Mouse (Mus musculus): Measurements from ENCODE around the gene Chchd10. TPM values are rescaled to one million over a fixed set of nuclear protein-coding genes. Genes with fewer than 3 reads are reported as not detected.

Chchd10 gene
- polyA plus RNA-seq, 1 experiment from 2014 or later: 32.7 TPM

DNA sequence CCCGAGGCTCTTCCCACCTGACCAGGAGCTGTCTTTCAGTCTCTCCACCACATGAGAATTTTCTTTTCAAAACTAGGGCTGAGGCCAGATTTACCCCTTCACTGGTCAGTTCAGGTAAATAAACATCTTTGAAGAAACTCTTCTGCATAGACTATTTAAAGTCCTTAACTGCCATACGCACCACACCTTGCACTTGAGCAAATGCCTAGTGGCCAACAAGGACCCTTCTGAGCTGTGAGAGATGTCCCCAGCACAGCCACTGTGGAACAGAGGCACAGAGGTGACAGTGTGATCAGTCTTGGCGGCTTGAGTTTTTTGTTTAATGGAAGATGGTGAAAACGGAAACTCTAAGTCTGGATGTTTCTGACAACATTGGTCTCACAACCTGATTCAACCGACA is 13.9 kb upstream of the Chchd10 start:
- no peak overlapping the region for H3K27ac ChIP-seq (ENCODE audit: low read depth, low read length)
- ATAC-seq (no peak), DNase-seq (ENCODE audit: low spot score) (no peak)
- no peak overlapping the region for H3K4me3 ChIP-seq (ENCODE audit: low read depth, low read length)
- no peaks in the 10 kb centered on the region for H3K27me3 ChIP-seq (replicated peaks; ENCODE audit: control insufficient read depth, insufficient read depth, low read length)
- peak overlapping the region; percentile 13; the same call in 1 of the 2 replicates for H3K9ac ChIP-seq (ENCODE audit: low read length)
- 0 out of 2 replicates have a peak overlapping the region, but pooled peaks have one; percentile 0 for H3K4me2 ChIP-seq (ENCODE audit: low read length)
- WGBS: 90% methylated on average over 5 of the region's 5 CpGs
- peaks cover 23% of the 10 kb centered on the region for H3K4me1 ChIP-seq (ENCODE audit: control insufficient read depth, insufficient read depth, low read length)
- no peaks in the 10 kb centered on the region for H3K9me3 ChIP-seq (replicated peaks; ENCODE audit: control insufficient read depth, low read length)
- H3K36me3 ChIP-seq (ENCODE audit: control insufficient read depth, insufficient read depth, low read length): peaks cover 39% of the 10 kb centered on the region

- peaks cover 23% of the 10 kb centered on the region for H3K4me1 ChIP-seq (ENCODE audit: control insufficient read depth, insufficient read depth, low read length)
- peak within 1 kb of the TSS; percentile 70 for H3K4me2 ChIP-seq (ENCODE audit: low read length)
- no peaks in the 10 kb centered on the region for H3K27me3 ChIP-seq (replicated peaks; ENCODE audit: control insufficient read depth, insufficient read depth, low read length)
- peak within 1 kb of the TSS; percentile 97 for H3K4me3 ChIP-seq (ENCODE audit: low read depth, low read length)
- H3K27ac ChIP-seq (ENCODE audit: low read depth, low read length): peak within 1 kb of the TSS; percentile 96
- peak; percentile 98 for DNase-seq (ENCODE audit: low spot score)
- no peaks in the 10 kb centered on the region for H3K9me3 ChIP-seq (replicated peaks; ENCODE audit: control insufficient read depth, low read length)
- under 1% methylated on average over 74 of the region's 76 CpGs for WGBS
- H3K36me3 ChIP-seq (ENCODE audit: control insufficient read depth, insufficient read depth, low read length): peaks cover 23% of the 10 kb centered on the region
- ATAC-seq: peak; percentile 94
- H3K9ac ChIP-seq (ENCODE audit: low read length): peak within 1 kb of the TSS; percentile 97
Measured at GRCm38 (mm10) chr10:75921026-75921725, 11.8 kb upstream of the Chchd10 start, which contains the start of gene Smarcb1. Smarcb1 (minus strand) TSS chr10:75921617.

GRCm38 (mm10) chr10:75921726-75922560 is 11.0 kb upstream of the Chchd10 start:
- Histone ChIP-seq H3K9me3 (replicated peaks; ENCODE audit: control insufficient read depth, low read length) (no peaks in the 10 kb centered on the region), H3K36me3 (ENCODE audit: control insufficient read depth, insufficient read depth, low read length) (peaks cover 24% of the 10 kb centered on the region), H3K4me2 (ENCODE audit: low read length) (peak overlapping the region; percentile 70), H3K27me3 (replicated peaks; ENCODE audit: control insufficient read depth, insufficient read depth, low read length) (no peaks in the 10 kb centered on the region), H3K4me3 (ENCODE audit: low read depth, low read length) (peak overlapping the region; percentile 97), H3K27ac (ENCODE audit: low read depth, low read length) (peak overlapping the region; percentile 96), H3K4me1 (ENCODE audit: control insufficient read depth, insufficient read depth, low read length) (peaks cover 23% of the 10 kb centered on the region), H3K9ac (ENCODE audit: low read length) (peak overlapping the region; percentile 97)
- 4% methylated on average over 22 of the region's 22 CpGs for WGBS
- ATAC-seq (peak; percentile 40), DNase-seq (ENCODE audit: low spot score) (peak; percentile 45)

GRCm38 (mm10) chr10:75924324-75924723 is 8.6 kb upstream of the Chchd10 start:
- ATAC-seq (no peak), DNase-seq (ENCODE audit: low spot score) (no peak)
- Histone ChIP-seq H3K4me1 (ENCODE audit: control insufficient read depth, insufficient read depth, low read length) (peaks cover 12% of the 10 kb centered on the region; the same call in 1 of the 2 replicates), H3K27me3 (replicated peaks; ENCODE audit: control insufficient read depth, insufficient read depth, low read length) (no peaks in the 10 kb centered on the region), H3K36me3 (ENCODE audit: control insufficient read depth, insufficient read depth, low read length) (peaks cover 16% of the 10 kb centered on the region), H3K4me3 (ENCODE audit: low read depth, low read length) (no peak overlapping the region), H3K9ac (ENCODE audit: low read length) (no peak overlapping the region), H3K9me3 (replicated peaks; ENCODE audit: control insufficient read depth, low read length) (no peaks in the 10 kb centered on the region), H3K4me2 (ENCODE audit: low read length) (no peak overlapping the region), H3K27ac (ENCODE audit: low read depth, low read length) (no peak overlapping the region)
- WGBS: 74% methylated on average over 2 of the region's 2 CpGs

DNA sequence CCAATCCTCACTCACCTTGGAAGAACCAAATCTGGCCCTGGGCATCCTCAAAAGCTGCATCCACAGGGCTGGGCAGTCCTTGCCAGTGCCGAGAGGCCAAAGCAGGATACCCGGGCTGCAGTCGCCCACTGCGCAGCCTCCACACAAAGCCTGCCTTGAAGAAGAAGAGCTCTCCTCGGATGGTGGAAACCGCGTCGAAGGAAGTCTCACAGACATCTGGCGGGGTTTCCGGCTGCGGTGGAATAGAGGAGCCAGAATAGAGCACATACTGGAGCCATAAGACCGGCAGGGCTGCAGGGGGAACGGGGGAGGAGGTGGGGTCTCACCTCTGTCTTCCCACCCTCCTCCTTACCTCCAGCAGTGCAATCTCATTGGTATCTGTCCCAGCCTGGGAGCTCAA is 6.5 kb upstream of the Chchd10 start:
- H3K27ac ChIP-seq (ENCODE audit: low read depth, low read length): no peak overlapping the region
- 87% methylated on average over 13 of the region's 13 CpGs for WGBS
- H3K9me3 ChIP-seq (replicated peaks; ENCODE audit: control insufficient read depth, low read length): no peaks in the 10 kb centered on the region
- H3K27me3 ChIP-seq (replicated peaks; ENCODE audit: control insufficient read depth, insufficient read depth, low read length): 0 out of 2 replicates have a peak, but pooled peaks cover 2% of the 10 kb centered on the region
- H3K9ac ChIP-seq (ENCODE audit: low read length): no peak overlapping the region
- H3K4me3 ChIP-seq (ENCODE audit: low read depth, low read length): no peak overlapping the region
- ATAC-seq: no peak
- DNase-seq (ENCODE audit: low spot score): no peak
- H3K4me1 ChIP-seq (ENCODE audit: control insufficient read depth, insufficient read depth, low read length): peaks cover 11% of the 10 kb centered on the region; the same call in 1 of the 2 replicates
- H3K36me3 ChIP-seq (ENCODE audit: control insufficient read depth, insufficient read depth, low read length): peaks cover 13% of the 10 kb centered on the region
- H3K4me2 ChIP-seq (ENCODE audit: low read length): no peak overlapping the region

GRCm38 (mm10) chr10:75930304-75930703 is 2.6 kb upstream of the Chchd10 start:
- H3K9me3 ChIP-seq (replicated peaks; ENCODE audit: control insufficient read depth, low read length): no peaks in the 10 kb centered on the region
- H3K4me2 ChIP-seq (ENCODE audit: low read length): 0 out of 2 replicates have a peak overlapping the region, but pooled peaks have one; percentile 11
- DNase-seq (ENCODE audit: low spot score): peak; percentile 47
- WGBS: 10% methylated on average over 6 of the region's 6 CpGs
- no peak overlapping the region for H3K4me3 ChIP-seq (ENCODE audit: low read depth, low read length)
- H3K27me3 ChIP-seq (replicated peaks; ENCODE audit: control insufficient read depth, insufficient read depth, low read length): peaks cover 8% of the 10 kb centered on the region; the same call in 1 of the 2 replicates
- no peak overlapping the region for H3K9ac ChIP-seq (ENCODE audit: low read length)
- H3K27ac ChIP-seq (ENCODE audit: low read depth, low read length): no peak overlapping the region
- H3K36me3 ChIP-seq (ENCODE audit: control insufficient read depth, insufficient read depth, low read length): peaks cover 13% of the 10 kb centered on the region
- no peak for ATAC-seq
- peaks cover 14% of the 10 kb centered on the region for H3K4me1 ChIP-seq (ENCODE audit: control insufficient read depth, insufficient read depth, low read length)

- Histone ChIP-seq H3K36me3 (ENCODE audit: control insufficient read depth, insufficient read depth, low read length) (peaks cover 9% of the 10 kb centered on the region), H3K4me1 (ENCODE audit: control insufficient read depth, insufficient read depth, low read length) (peaks cover 21% of the 10 kb centered on the region), H3K27me3 (replicated peaks; ENCODE audit: control insufficient read depth, insufficient read depth, low read length) (peaks cover 17% of the 10 kb centered on the region), H3K27ac (ENCODE audit: low read depth, low read length) (no peak overlapping the region), H3K9ac (ENCODE audit: low read length) (peak overlapping the region; percentile 67), H3K4me3 (ENCODE audit: low read depth, low read length) (peak overlapping the region; percentile 38), H3K9me3 (replicated peaks; ENCODE audit: control insufficient read depth, low read length) (no peaks in the 10 kb centered on the region), H3K4me2 (ENCODE audit: low read length) (peak overlapping the region; percentile 68)
- no peak for ATAC-seq
- WGBS: 32% methylated on average over 7 of the region's 7 CpGs
- no peak for DNase-seq (ENCODE audit: low spot score)
Measured at GRCm38 (mm10) chr10:75931311-75931710, 1.6 kb upstream of the Chchd10 start.

- ATAC-seq: peak; percentile 76
- H3K27ac ChIP-seq (ENCODE audit: low read depth, low read length): no peak overlapping the region
- under 1% methylated on average over 37 of the region's 44 CpGs for WGBS
Measured at GRCm38 (mm10) chr10:75932081-75932678, 750 bp upstream of the Chchd10 start.

More at GRCm38 (mm10) chr10:75932081-75932678, 750 bp upstream of the Chchd10 start:
- Histone ChIP-seq H3K4me3 (ENCODE audit: low read depth, low read length) (peak overlapping the region; percentile 38), H3K4me2 (ENCODE audit: low read length) (peak overlapping the region; percentile 68), H3K4me1 (ENCODE audit: control insufficient read depth, insufficient read depth, low read length) (peaks cover 21% of the 10 kb centered on the region), H3K9ac (ENCODE audit: low read length) (peak overlapping the region; percentile 67), H3K36me3 (ENCODE audit: control insufficient read depth, insufficient read depth, low read length) (0 out of 2 replicates have a peak, but pooled peaks cover 2% of the 10 kb centered on the region), H3K9me3 (replicated peaks; ENCODE audit: control insufficient read depth, low read length) (no peaks in the 10 kb centered on the region), H3K27me3 (replicated peaks; ENCODE audit: control insufficient read depth, insufficient read depth, low read length) (peaks cover 25% of the 10 kb centered on the region)
- peak; percentile 65 for DNase-seq (ENCODE audit: low spot score)

Data from forebrain, embryonic 14.5 days (tissue).